In genomic region chr5:78608317-78608716, GRCm38 (mm10) we compare ENCODE assay signal across 29 mouse cellular contexts.
"Had no signal": no experiment of that assay in that cellular context is flagged by ENCODE, and none has a peak within 500 bp of the region (broad histone marks: within the 10 kb centered on the region; RNA-seq: fewer than 3 reads in every experiment).

No protein-coding gene starts in this region.

- ATAC-seq: liver, embryonic 12.5 days; liver, postnatal 0 days; lung, postnatal 0 days; midbrain, embryonic 13.5 days; midbrain, embryonic 15.5 days; midbrain, embryonic 16.5 days had no signal

- H3K9me3 ChIP-seq: limb, embryonic 10.5 days; limb, embryonic 12.5 days; limb, embryonic 13.5 days; limb, embryonic 15.5 days; liver, embryonic 12.5 days; liver, embryonic 13.5 days; liver, embryonic 15.5 days; midbrain, embryonic 10.5 days; midbrain, embryonic 12.5 days; midbrain, embryonic 13.5 days; midbrain, embryonic 15.5 days; neural tube, embryonic 12.5 days had no signal

- H3K4me3 ChIP-seq: left cerebral cortex, adult 2 months; limb, embryonic 10.5 days; limb, embryonic 12.5 days; limb, embryonic 13.5 days; limb, embryonic 15.5 days; liver, embryonic 12.5 days; liver, embryonic 13.5 days; liver, embryonic 15.5 days; megakaryocyte, embryonic 14.5 days; midbrain, embryonic 10.5 days; midbrain, embryonic 12.5 days; midbrain, embryonic 13.5 days; midbrain, embryonic 15.5 days; myocyte; neural tube, embryonic 12.5 days had no signal

- H3K4me2 ChIP-seq: limb, embryonic 12.5 days; limb, embryonic 13.5 days; limb, embryonic 15.5 days; liver, embryonic 11.5 days; liver, embryonic 12.5 days; liver, embryonic 13.5 days; liver, embryonic 15.5 days; midbrain, embryonic 11.5 days; midbrain, embryonic 12.5 days; midbrain, embryonic 13.5 days; midbrain, embryonic 15.5 days; neural tube, embryonic 12.5 days had no signal

- H3K36me3 ChIP-seq: limb, embryonic 10.5 days; limb, embryonic 12.5 days; limb, embryonic 13.5 days; limb, embryonic 15.5 days; liver, embryonic 12.5 days; liver, embryonic 13.5 days; liver, embryonic 15.5 days; midbrain, embryonic 10.5 days; midbrain, embryonic 12.5 days; midbrain, embryonic 13.5 days; midbrain, embryonic 15.5 days; neural tube, embryonic 12.5 days had no signal

- H3K4me1 ChIP-seq: limb, embryonic 12.5 days; limb, embryonic 13.5 days; limb, embryonic 15.5 days; liver, embryonic 12.5 days; liver, embryonic 13.5 days; liver, embryonic 15.5 days; megakaryocyte, embryonic 14.5 days; midbrain, embryonic 10.5 days; midbrain, embryonic 12.5 days; midbrain, embryonic 13.5 days; midbrain, embryonic 15.5 days; neural tube, embryonic 12.5 days had no signal

- H3K9ac ChIP-seq: limb, embryonic 12.5 days; limb, embryonic 13.5 days; limb, embryonic 15.5 days; liver, embryonic 12.5 days; liver, embryonic 13.5 days; liver, embryonic 14.5 days; liver, embryonic 15.5 days; liver, postnatal 0 days; midbrain, embryonic 12.5 days; midbrain, embryonic 13.5 days; midbrain, embryonic 15.5 days; neural tube, embryonic 12.5 days had no signal

- H3K27me3 ChIP-seq: limb, embryonic 12.5 days; limb, embryonic 13.5 days; limb, embryonic 15.5 days; liver, embryonic 12.5 days; liver, embryonic 13.5 days; liver, embryonic 15.5 days; megakaryocyte, embryonic 14.5 days; midbrain, embryonic 12.5 days; midbrain, embryonic 13.5 days; midbrain, embryonic 15.5 days; neural tube, embryonic 12.5 days had no signal

- H3K27ac ChIP-seq: left cerebral cortex, adult 2 months; limb, embryonic 10.5 days; limb, embryonic 12.5 days; limb, embryonic 13.5 days; limb, embryonic 15.5 days; liver, embryonic 12.5 days; liver, embryonic 13.5 days; liver, embryonic 14.5 days; liver, embryonic 15.5 days; macrophage; midbrain, embryonic 10.5 days; midbrain, embryonic 12.5 days; midbrain, embryonic 13.5 days; midbrain, embryonic 15.5 days; neural tube, embryonic 12.5 days had no signal

- DNase-seq: layer of hippocampus, postnatal 36 days; left cerebral cortex, postnatal 4 days; liver; liver, embryonic 13.5 days; liver, postnatal 0 days; lung, adult 2 months; lung, postnatal 14 days; lung, postnatal 4 days; midbrain, embryonic 14.5 days had no signal
